Mouse (Mus musculus): ENCODE results near the gene Dusp23. TPM values are rescaled to one million over a fixed set of nuclear protein-coding genes. Genes with fewer than 3 reads are reported as not detected.

Gene Dusp23
- polyA plus RNA-seq, 1 experiment, result 6.1 TPM

GRCm38 (mm10) chr1:172612745-172613144 is 20.0 kb downstream of the Dusp23 start:
- Histone ChIP-seq H3K36me3 (ENCODE audit: control insufficient read depth, insufficient read depth, low read length) (no peaks in the 10 kb centered on the region), H3K4me3 (ENCODE audit: control insufficient read depth, low read depth, low read length) (no peak overlapping the region), H3K27me3 (ENCODE audit: control insufficient read depth, insufficient read depth, low read length) (peaks cover 2% of the 10 kb centered on the region; the same call in 1 of the 2 replicates), H3K27ac (ENCODE audit: control insufficient read depth, insufficient read depth, low read depth, low read length) (no peak overlapping the region), H3K4me1 (ENCODE audit: control insufficient read depth, insufficient read depth, low read length) (peaks cover 6% of the 10 kb centered on the region; the same call in 1 of the 2 replicates)
- TF ChIP-seq CTCF (IDR thresholded peaks at IDR 0.05; ENCODE audit: control insufficient read depth, insufficient read depth, insufficient replicate concordance, low read depth, low read length) (no peak), POLR2A (IDR thresholded peaks at IDR 0.05; ENCODE audit: control insufficient read depth, low read depth, low read length) (no peak)

GRCm38 (mm10) chr1:172611304-172611703 is 21.5 kb downstream of the Dusp23 start:
- H3K27me3 ChIP-seq (ENCODE audit: control insufficient read depth, insufficient read depth, low read length), result no peaks in the 10 kb centered on the region
- no peak overlapping the region for H3K4me3 ChIP-seq (ENCODE audit: control insufficient read depth, low read depth, low read length)
- H3K4me1 ChIP-seq (ENCODE audit: control insufficient read depth, insufficient read depth, low read length), result no peaks in the 10 kb centered on the region; the same call in 1 of the 2 replicates
- no peak for TF ChIP-seq CTCF (IDR thresholded peaks at IDR 0.05; ENCODE audit: control insufficient read depth, insufficient read depth, insufficient replicate concordance, low read depth, low read length)
- no peak for TF ChIP-seq POLR2A (IDR thresholded peaks at IDR 0.05; ENCODE audit: control insufficient read depth, low read depth, low read length)
- H3K36me3 ChIP-seq (ENCODE audit: control insufficient read depth, insufficient read depth, low read length), result no peaks in the 10 kb centered on the region
- no peak overlapping the region for H3K27ac ChIP-seq (ENCODE audit: control insufficient read depth, insufficient read depth, low read depth, low read length)

GRCm38 (mm10) chr1:172602326-172602725 is 30.4 kb downstream of the Dusp23 start, which contains the start of gene Fcrl6:
Gene Fcrl6, minus strand, starts transcription at chr1:172602551.
- Histone ChIP-seq H3K27ac (ENCODE audit: control insufficient read depth, insufficient read depth, low read depth, low read length) (no peak within 1 kb of the TSS), H3K4me1 (ENCODE audit: control insufficient read depth, insufficient read depth, low read length) (no peaks in the 10 kb centered on the region), H3K36me3 (ENCODE audit: control insufficient read depth, insufficient read depth, low read length) (no peaks in the 10 kb centered on the region), H3K4me3 (ENCODE audit: control insufficient read depth, low read depth, low read length) (no peak within 1 kb of the TSS), H3K27me3 (ENCODE audit: control insufficient read depth, insufficient read depth, low read length) (no peaks in the 10 kb centered on the region)
- TF ChIP-seq POLR2A (IDR thresholded peaks at IDR 0.05; ENCODE audit: control insufficient read depth, low read depth, low read length) (no peak), CTCF (IDR thresholded peaks at IDR 0.05; ENCODE audit: control insufficient read depth, insufficient read depth, insufficient replicate concordance, low read depth, low read length) (no peak)

- no peak overlapping the region for H3K27ac ChIP-seq (ENCODE audit: control insufficient read depth, insufficient read depth, low read depth, low read length)
- H3K36me3 ChIP-seq (ENCODE audit: control insufficient read depth, insufficient read depth, low read length), result no peaks in the 10 kb centered on the region
- no peak for TF ChIP-seq POLR2A (IDR thresholded peaks at IDR 0.05; ENCODE audit: control insufficient read depth, low read depth, low read length)
- no peak for TF ChIP-seq CTCF (IDR thresholded peaks at IDR 0.05; ENCODE audit: control insufficient read depth, insufficient read depth, insufficient replicate concordance, low read depth, low read length)
- H3K4me1 ChIP-seq (ENCODE audit: control insufficient read depth, insufficient read depth, low read length), result no peaks in the 10 kb centered on the region
- H3K27me3 ChIP-seq (ENCODE audit: control insufficient read depth, insufficient read depth, low read length), result no peaks in the 10 kb centered on the region
- H3K4me3 ChIP-seq (ENCODE audit: control insufficient read depth, low read depth, low read length), result no peak overlapping the region
Observed at GRCm38 (mm10) chr1:172594495-172594894, 38.3 kb downstream of the Dusp23 start.

- no peaks in the 10 kb centered on the region for H3K4me1 ChIP-seq (ENCODE audit: control insufficient read depth, insufficient read depth, low read length)
- H3K27ac ChIP-seq (ENCODE audit: control insufficient read depth, insufficient read depth, low read depth, low read length), result no peak overlapping the region
- no peak for TF ChIP-seq POLR2A (IDR thresholded peaks at IDR 0.05; ENCODE audit: control insufficient read depth, low read depth, low read length)
- TF ChIP-seq CTCF (IDR thresholded peaks at IDR 0.05; ENCODE audit: control insufficient read depth, insufficient read depth, insufficient replicate concordance, low read depth, low read length), result no peak
- H3K4me3 ChIP-seq (ENCODE audit: control insufficient read depth, low read depth, low read length), result no peak overlapping the region
- H3K36me3 ChIP-seq (ENCODE audit: control insufficient read depth, insufficient read depth, low read length), result no peaks in the 10 kb centered on the region
- H3K27me3 ChIP-seq (ENCODE audit: control insufficient read depth, insufficient read depth, low read length), result no peaks in the 10 kb centered on the region
Observed at GRCm38 (mm10) chr1:172593956-172594355, 38.8 kb downstream of the Dusp23 start.

- Histone ChIP-seq H3K36me3 (ENCODE audit: control insufficient read depth, insufficient read depth, low read length) (no peaks in the 10 kb centered on the region), H3K4me1 (ENCODE audit: control insufficient read depth, insufficient read depth, low read length) (no peaks in the 10 kb centered on the region), H3K4me3 (ENCODE audit: control insufficient read depth, low read depth, low read length) (no peak overlapping the region), H3K27me3 (ENCODE audit: control insufficient read depth, insufficient read depth, low read length) (no peaks in the 10 kb centered on the region), H3K27ac (ENCODE audit: control insufficient read depth, insufficient read depth, low read depth, low read length) (no peak overlapping the region)
- no peak for TF ChIP-seq POLR2A (IDR thresholded peaks at IDR 0.05; ENCODE audit: control insufficient read depth, low read depth, low read length)
- TF ChIP-seq CTCF (IDR thresholded peaks at IDR 0.05; ENCODE audit: control insufficient read depth, insufficient read depth, insufficient replicate concordance, low read depth, low read length), result no peak
Observed at GRCm38 (mm10) chr1:172593321-172593720, 39.4 kb downstream of the Dusp23 start.

GRCm38 (mm10) chr1:172590385-172590784 is 42.4 kb downstream of the Dusp23 start, which contains the start of gene Slamf8:
Gene Slamf8, minus strand, starts transcription at chr1:172590568.
- Histone ChIP-seq H3K27me3 (ENCODE audit: control insufficient read depth, insufficient read depth, low read length) (no peaks in the 10 kb centered on the region), H3K36me3 (ENCODE audit: control insufficient read depth, insufficient read depth, low read length) (no peaks in the 10 kb centered on the region), H3K4me3 (ENCODE audit: control insufficient read depth, low read depth, low read length) (no peak within 1 kb of the TSS), H3K27ac (ENCODE audit: control insufficient read depth, insufficient read depth, low read depth, low read length) (no peak within 1 kb of the TSS), H3K4me1 (ENCODE audit: control insufficient read depth, insufficient read depth, low read length) (peaks cover 4% of the 10 kb centered on the region; the same call in 1 of the 2 replicates)
- TF ChIP-seq POLR2A (IDR thresholded peaks at IDR 0.05; ENCODE audit: control insufficient read depth, low read depth, low read length), result no peak
- TF ChIP-seq CTCF (IDR thresholded peaks at IDR 0.05; ENCODE audit: control insufficient read depth, insufficient read depth, insufficient replicate concordance, low read depth, low read length), result no peak

All from testis, adult 2 months (tissue).